Mouse (Mus musculus): ENCODE results near the gene Ddx23. TPM values are rescaled to one million over a fixed set of nuclear protein-coding genes. Genes with fewer than 3 reads are reported as not detected.

The Ddx23 gene
- polyA plus RNA-seq, 1 experiment from 2014 or later: 10.3 TPM

GRCm38 (mm10) chr15:98616362-98617175, 46.1 kb downstream of the Ddx23 start:
- Histone ChIP-seq H3K27me3 (ENCODE audit: control insufficient read depth, insufficient read depth, low read length) (no peaks in the 10 kb centered on the region), H3K27ac (replicated peaks) (no peak overlapping the region), H3K9ac (ENCODE audit: low read length) (no peak overlapping the region), H3K4me3 (ENCODE audit: low read depth, low read length) (no peak overlapping the region), H3K36me3 (ENCODE audit: control insufficient read depth, insufficient read depth, low read length) (no peaks in the 10 kb centered on the region), H3K4me2 (replicated peaks; ENCODE audit: low read depth) (no peak overlapping the region), H3K9me3 (ENCODE audit: control insufficient read depth, low read length) (no peaks in the 10 kb centered on the region), H3K4me1 (replicated peaks; ENCODE audit: control insufficient read depth, insufficient read depth) (no peaks in the 10 kb centered on the region; the same call in 1 of the 2 replicates)
- 40% methylated on average over 20 of the region's 20 CpGs for WGBS
- peak; percentile 76 for ATAC-seq (ENCODE audit: low FRiP score, low TSS enrichment)
- DNase-seq (ENCODE audit: low spot score): peak; percentile 44
- TF ChIP-seq CTCF (IDR thresholded peaks at IDR 0.05; ENCODE audit: low read depth) (no peak), EP300 (optimal IDR thresholded peaks at IDR 0.05) (no peak)

DNA sequence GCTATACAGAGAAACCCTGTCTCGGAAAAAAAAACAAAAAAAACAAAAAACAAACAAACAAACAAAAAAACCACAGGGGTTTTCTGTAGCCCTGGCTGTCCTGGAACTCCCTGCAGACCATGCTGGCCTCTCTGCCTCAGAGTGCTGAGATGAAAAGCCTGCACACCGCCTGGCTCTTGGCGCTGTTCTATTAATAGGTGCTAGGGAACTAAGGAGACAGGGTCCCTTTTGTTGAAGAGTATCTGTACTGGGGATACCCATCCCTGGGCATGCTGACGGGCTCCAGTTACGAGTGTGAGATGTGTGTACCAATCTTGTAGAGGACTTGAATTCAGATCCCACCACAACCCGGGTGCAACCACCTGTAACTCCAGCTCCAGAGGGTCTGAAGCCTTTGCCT, 46.9 kb downstream of the Ddx23 start:
- Histone ChIP-seq H3K4me3 (ENCODE audit: low read depth, low read length) (no peak overlapping the region), H3K27me3 (ENCODE audit: control insufficient read depth, insufficient read depth, low read length) (no peaks in the 10 kb centered on the region), H3K4me1 (replicated peaks; ENCODE audit: control insufficient read depth, insufficient read depth) (no peaks in the 10 kb centered on the region; the same call in 1 of the 2 replicates), H3K4me2 (replicated peaks; ENCODE audit: low read depth) (no peak overlapping the region), H3K27ac (replicated peaks) (no peak overlapping the region), H3K36me3 (ENCODE audit: control insufficient read depth, insufficient read depth, low read length) (no peaks in the 10 kb centered on the region), H3K9ac (ENCODE audit: low read length) (no peak overlapping the region), H3K9me3 (ENCODE audit: control insufficient read depth, low read length) (no peaks in the 10 kb centered on the region)
- 71% methylated on average over 6 of the region's 6 CpGs for WGBS
- DNase-seq (ENCODE audit: low spot score) (peak; percentile 14), ATAC-seq (ENCODE audit: low FRiP score, low TSS enrichment) (no peak)
- TF ChIP-seq CTCF (IDR thresholded peaks at IDR 0.05; ENCODE audit: low read depth) (no peak), EP300 (optimal IDR thresholded peaks at IDR 0.05) (no peak)

DNA sequence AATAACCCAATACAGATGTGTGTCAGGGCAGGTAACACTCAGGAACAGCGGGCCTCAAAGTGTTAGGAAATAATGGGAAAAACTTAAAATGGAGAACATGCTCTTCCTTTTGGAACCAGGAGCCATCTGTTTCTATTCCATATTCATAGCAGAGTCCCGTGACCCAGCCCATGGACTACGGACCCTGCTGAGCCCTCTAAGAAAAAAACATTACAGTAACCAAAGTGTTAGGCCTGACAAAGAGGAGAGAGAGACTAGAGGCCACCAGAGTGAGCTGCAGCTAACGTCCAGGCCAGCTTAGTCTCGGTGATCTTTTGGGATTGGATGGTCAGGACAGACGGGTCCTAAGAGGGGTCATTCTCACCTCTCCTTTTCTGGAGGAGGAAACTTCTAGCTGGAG, 47.7 kb downstream of the Ddx23 start:
- Histone ChIP-seq H3K27me3 (ENCODE audit: control insufficient read depth, insufficient read depth, low read length) (no peaks in the 10 kb centered on the region), H3K4me2 (replicated peaks; ENCODE audit: low read depth) (no peak overlapping the region), H3K4me1 (replicated peaks; ENCODE audit: control insufficient read depth, insufficient read depth) (no peaks in the 10 kb centered on the region; the same call in 1 of the 2 replicates), H3K9ac (ENCODE audit: low read length) (no peak overlapping the region; the same call in 1 of the 2 replicates), H3K27ac (replicated peaks) (peak overlapping the region; percentile 5; the same call in 1 of the 2 replicates), H3K4me3 (ENCODE audit: low read depth, low read length) (no peak overlapping the region), H3K9me3 (ENCODE audit: control insufficient read depth, low read length) (no peaks in the 10 kb centered on the region), H3K36me3 (ENCODE audit: control insufficient read depth, insufficient read depth, low read length) (no peaks in the 10 kb centered on the region)
- DNase-seq (ENCODE audit: low spot score) (no peak), ATAC-seq (ENCODE audit: low FRiP score, low TSS enrichment) (peak; percentile 25; the same call in 1 of the 2 replicates)
- WGBS: 55% methylated on average over 6 of the region's 6 CpGs
- TF ChIP-seq CTCF (IDR thresholded peaks at IDR 0.05; ENCODE audit: low read depth): peak; percentile 11; the same call in 1 of the 2 replicates
- no peak for TF ChIP-seq EP300 (optimal IDR thresholded peaks at IDR 0.05)

DNA sequence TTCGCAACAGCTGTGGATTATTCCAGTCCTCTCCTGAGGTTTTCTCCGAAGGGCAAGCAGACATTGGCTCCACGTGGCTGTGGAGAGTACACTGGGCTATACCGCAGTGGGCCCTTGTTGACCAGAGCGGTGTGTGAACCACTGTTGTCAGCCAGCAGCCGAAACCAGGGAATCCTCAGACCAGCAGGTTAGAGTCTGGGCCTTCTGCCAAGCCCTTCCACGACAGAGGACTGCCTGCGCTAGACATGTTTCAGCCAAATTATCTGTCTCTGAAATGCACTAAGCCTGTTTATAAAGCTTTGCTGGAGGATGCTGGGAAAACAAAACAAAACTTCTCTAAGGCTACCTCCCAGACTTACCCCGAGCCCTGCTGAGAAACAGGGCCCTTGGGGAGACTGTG, 48.1 kb downstream of the Ddx23 start:
- Histone ChIP-seq H3K4me3 (ENCODE audit: low read depth, low read length) (no peak overlapping the region), H3K9me3 (ENCODE audit: control insufficient read depth, low read length) (no peaks in the 10 kb centered on the region), H3K27me3 (ENCODE audit: control insufficient read depth, insufficient read depth, low read length) (no peaks in the 10 kb centered on the region), H3K36me3 (ENCODE audit: control insufficient read depth, insufficient read depth, low read length) (no peaks in the 10 kb centered on the region), H3K9ac (ENCODE audit: low read length) (peak overlapping the region; percentile 43; the same call in 1 of the 2 replicates), H3K27ac (replicated peaks) (no peak overlapping the region; the same call in 1 of the 2 replicates), H3K4me2 (replicated peaks; ENCODE audit: low read depth) (no peak overlapping the region), H3K4me1 (replicated peaks; ENCODE audit: control insufficient read depth, insufficient read depth) (no peaks in the 10 kb centered on the region; the same call in 1 of the 2 replicates)
- WGBS: 41% methylated on average over 9 of the region's 9 CpGs
- ATAC-seq (ENCODE audit: low FRiP score, low TSS enrichment): no peak
- no peak for DNase-seq (ENCODE audit: low spot score)
- no peak for TF ChIP-seq EP300 (optimal IDR thresholded peaks at IDR 0.05)
- no peak for TF ChIP-seq CTCF (IDR thresholded peaks at IDR 0.05; ENCODE audit: low read depth)

GRCm38 (mm10) chr15:98612229-98612628, 50.5 kb downstream of the Ddx23 start:
- TF ChIP-seq CTCF (IDR thresholded peaks at IDR 0.05; ENCODE audit: low read depth) (no peak), EP300 (optimal IDR thresholded peaks at IDR 0.05) (no peak)
- H3K9ac ChIP-seq (ENCODE audit: low read length): no peak overlapping the region
- H3K27ac ChIP-seq (replicated peaks): no peak overlapping the region
- H3K4me3 ChIP-seq (ENCODE audit: low read depth, low read length): no peak overlapping the region
- no peaks in the 10 kb centered on the region for H3K36me3 ChIP-seq (ENCODE audit: control insufficient read depth, insufficient read depth, low read length)
- no peak overlapping the region for H3K4me2 ChIP-seq (replicated peaks; ENCODE audit: low read depth)
- DNase-seq (ENCODE audit: low spot score) (no peak), ATAC-seq (ENCODE audit: low FRiP score, low TSS enrichment) (no peak)
- H3K27me3 ChIP-seq (ENCODE audit: control insufficient read depth, insufficient read depth, low read length): no peaks in the 10 kb centered on the region
- WGBS: 91% methylated on average over 3 of the region's 3 CpGs
- H3K9me3 ChIP-seq (ENCODE audit: control insufficient read depth, low read length): no peaks in the 10 kb centered on the region
- H3K4me1 ChIP-seq (replicated peaks; ENCODE audit: control insufficient read depth, insufficient read depth): no peaks in the 10 kb centered on the region; the same call in 1 of the 2 replicates

DNA sequence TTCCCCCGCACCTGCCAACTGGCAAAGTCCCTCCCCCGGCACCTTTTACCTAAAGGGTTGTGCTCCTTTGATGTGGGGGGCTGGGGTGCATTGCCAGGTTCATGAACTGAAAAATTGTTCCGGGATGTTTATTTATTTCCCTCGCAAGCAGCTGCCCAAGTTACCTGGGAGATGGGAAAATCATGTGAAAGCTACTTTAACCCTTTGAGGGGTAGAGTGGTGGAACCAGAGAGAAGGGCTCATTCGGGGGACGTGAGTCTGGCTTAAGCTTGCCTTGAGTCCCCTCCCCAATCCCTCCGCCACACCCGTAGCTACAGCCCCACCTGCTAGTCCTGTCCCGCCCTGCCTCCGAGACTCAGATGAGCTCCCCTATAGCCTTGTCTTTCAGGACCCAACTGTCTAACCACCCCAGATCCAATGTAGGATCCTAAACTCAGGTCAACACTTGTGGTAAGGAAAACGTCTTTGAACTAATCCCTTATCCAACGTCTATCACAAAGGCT, 52.5 kb downstream of the Ddx23 start:
- ATAC-seq (ENCODE audit: low FRiP score, low TSS enrichment) (no peak), DNase-seq (ENCODE audit: low spot score) (no peak)
- peak overlapping the region; percentile 97 for H3K27ac ChIP-seq (replicated peaks)
- TF ChIP-seq CTCF (IDR thresholded peaks at IDR 0.05; ENCODE audit: low read depth) (no peak), EP300 (optimal IDR thresholded peaks at IDR 0.05) (no peak)
- no peaks in the 10 kb centered on the region for H3K27me3 ChIP-seq (ENCODE audit: control insufficient read depth, insufficient read depth, low read length)
- no peaks in the 10 kb centered on the region for H3K36me3 ChIP-seq (ENCODE audit: control insufficient read depth, insufficient read depth, low read length)
- peak overlapping the region; percentile 91 for H3K4me3 ChIP-seq (ENCODE audit: low read depth, low read length)
- H3K9ac ChIP-seq (ENCODE audit: low read length): peak overlapping the region; percentile 92
- WGBS: 4% methylated on average over 12 of the region's 12 CpGs
- no peaks in the 10 kb centered on the region for H3K9me3 ChIP-seq (ENCODE audit: control insufficient read depth, low read length)
- H3K4me2 ChIP-seq (replicated peaks; ENCODE audit: low read depth): peak overlapping the region; percentile 92
- H3K4me1 ChIP-seq (replicated peaks; ENCODE audit: control insufficient read depth, insufficient read depth): no peaks in the 10 kb centered on the region
